Mouse (Mus musculus) cortical plate, adult 2 months (tissue): ENCODE measurements around the gene Gjc2.

Experiments
- CTCF ChIP-seq: fragments of 200-500 bp; IDR thresholded peaks from 2 replicates; pipeline ENCODE4 v1.5.1; 2011; ENCODE audit warnings: mild to moderate bottlenecking, control low read depth, low read length; ENCODE audit not compliant: insufficient read depth; ENCODE audit errors: extremely low read depth
- POLR2A ChIP-seq: fragments of 200-500 bp; IDR thresholded peaks from 2 replicates; pipeline ENCODE4 v1.6.1; 2011; ENCODE audit warnings: mild to moderate bottlenecking, low read length, control low read depth; ENCODE audit not compliant: insufficient read depth; ENCODE audit errors: extremely low read depth

DNA sequence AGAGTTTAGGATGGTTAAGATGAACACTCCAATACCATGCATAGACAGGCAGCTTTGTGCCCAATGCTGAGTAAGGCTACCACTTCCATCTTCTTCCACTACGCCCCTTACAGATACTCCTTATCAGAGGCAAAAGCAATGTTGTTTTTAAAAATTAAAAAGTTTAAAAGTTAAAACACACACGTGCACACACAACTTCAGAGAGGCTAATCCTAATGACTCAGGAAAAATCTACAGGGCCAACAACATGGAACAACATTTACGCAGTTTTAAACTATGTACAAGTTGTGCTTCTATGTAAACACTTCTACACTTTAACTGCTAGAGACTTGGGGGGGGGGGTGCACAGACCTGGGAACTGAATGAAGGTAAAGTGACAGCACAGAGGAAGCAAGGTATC, 41.0 kb upstream of the Gjc2 start:
- no peak for TF ChIP-seq CTCF
- no peak for TF ChIP-seq POLR2A
